Mouse (Mus musculus) heart, postnatal 0 days (tissue): Measurements from ENCODE around the gene Sox14. TPM values are rescaled to one million over a fixed set of nuclear protein-coding genes. Genes with fewer than 3 reads are reported as not detected.

Experiments used
- ATAC-seq: fragments of 200-750 bp; cut with Nextera tagmentation; 2 replicates; pipeline ENCODE4 v1.8.0; 2017; ENCODE audit warnings: low read depth, moderate number of reproducible peaks, moderate library complexity; ENCODE audit not compliant: insufficient read depth
- DNase-seq: peaks from one replicate; pipeline ENCODE4 v3.0.0-alpha.2; 2016; ENCODE audit warnings: low spot score
- H3K27ac ChIP-seq: fragments of 300-500 bp; sonication (generic); 2 replicates; pipeline ENCODE4 v1.5.1; 2014; ENCODE audit warnings: low read depth, mild to moderate bottlenecking
- H3K27me3 ChIP-seq: fragments of 300-500 bp; sonication (generic); 2 replicates; pipeline ENCODE4 v1.6.1; 2014; ENCODE audit warnings: low read length, mixed read lengths; ENCODE audit not compliant: control insufficient read depth, insufficient read depth
- H3K36me3 ChIP-seq: fragments of 300-500 bp; sonication (generic); replicated peaks from 2 replicates; pipeline ENCODE4 v1.6.1; 2014; ENCODE audit warnings: low read length, mixed read lengths; ENCODE audit not compliant: control insufficient read depth, insufficient read depth
- H3K4me1 ChIP-seq: fragments of 300-500 bp; sonication (generic); 2 replicates; pipeline ENCODE4 v1.6.1; 2014; ENCODE audit warnings: antibody characterized with exemption; ENCODE audit not compliant: control insufficient read depth, insufficient read depth
- H3K4me2 ChIP-seq: fragments of 300-500 bp; sonication (generic); 2 replicates; pipeline ENCODE4 v1.6.1; 2014; ENCODE audit warnings: low read depth, mild to moderate bottlenecking, low read length, moderate library complexity
- H3K4me3 ChIP-seq: fragments of 300-500 bp; sonication (generic); 2 replicates; pipeline ENCODE4 v1.5.1; 2014; ENCODE audit warnings: low read depth, low read length
- H3K9ac ChIP-seq: fragments of 300-500 bp; sonication (generic); replicated peaks from 2 replicates; pipeline ENCODE4 v1.6.1; 2014; ENCODE audit warnings: low read depth, low read length, mixed read lengths
- H3K9me3 ChIP-seq: fragments of 300-500 bp; sonication (generic); replicated peaks from 2 replicates; pipeline ENCODE4 v1.6.1; 2016; ENCODE audit warnings: low read length; ENCODE audit not compliant: control insufficient read depth
- CTCF ChIP-seq: IDR thresholded peaks from 2 replicates; pipeline ENCODE4 v1.5.1; 2016; ENCODE audit warnings: antibody characterized with exemption, control low read depth, low read depth
- EP300 ChIP-seq: IDR thresholded peaks from 2 replicates; pipeline ENCODE4 v1.6.1; 2016; ENCODE audit warnings: antibody characterized with exemption, low read depth
- WGBS: fragments of 180-500 bp; shearing (Covaris S2); extraction: QIAGEN DNeasy Blood & Tissue Kit; methylation state at CpG from one replicate; pipeline ENCODE4 v1.1.7; 2014; 5-methylcytosine and 5-hydroxymethylcytosine counted together
- polyA plus RNA-seq: library from polyadenylated mRNA; unstranded; fragments of >200 nt; fragmentation: Nextera tagmentation; extraction: Ambion mirVana; gene quantifications from 2 replicates; pipeline ENCODE4 v1.2.1, GENCODE M21; 2015
- total RNA-seq: library from RNA; depleted of rRNA; stranded (reverse); fragments of >200 nt; gene quantifications from 2 replicates; pipeline ENCODE4 v1.2.3, GENCODE M21; 2014; ENCODE audit warnings: low replicate concordance; rRNA removed

The Sox14 gene
- total and polyA plus RNA-seq, 2 experiments from 2014 or later, result not detected

- no peak overlapping the region for H3K27ac ChIP-seq
- no peaks in the 10 kb centered on the region for H3K27me3 ChIP-seq
- no peak overlapping the region for H3K4me3 ChIP-seq
- no peak overlapping the region for H3K4me2 ChIP-seq
- DNase-seq (no peak), ATAC-seq (no peak)
- no peak overlapping the region for H3K9ac ChIP-seq
- H3K9me3 ChIP-seq, result no peaks in the 10 kb centered on the region
- 86% methylated on average over 3 of the region's 3 CpGs for WGBS
- H3K4me1 ChIP-seq, result no peaks in the 10 kb centered on the region
- no peaks in the 10 kb centered on the region for H3K36me3 ChIP-seq
- TF ChIP-seq CTCF, result no peak
- TF ChIP-seq EP300, result no peak
Observed at GRCm38 (mm10) chr9:99839367-99839766, 36.6 kb downstream of the Sox14 start.

GRCm38 (mm10) chr9:99838877-99839276 lies 37.1 kb downstream of the Sox14 start:
- no peak for ATAC-seq

GRCm38 (mm10) chr9:99836707-99837106 lies 39.3 kb downstream of the Sox14 start:
- TF ChIP-seq EP300, result no peak
- no peak for TF ChIP-seq CTCF
- no peaks in the 10 kb centered on the region for H3K9me3 ChIP-seq
- DNase-seq, result no peak
- no peak overlapping the region for H3K9ac ChIP-seq
- no peak overlapping the region for H3K27ac ChIP-seq
- no peaks in the 10 kb centered on the region for H3K27me3 ChIP-seq
- no peak overlapping the region for H3K4me2 ChIP-seq
- WGBS, result 82% methylated on average over 12 of the region's 12 CpGs
- no peaks in the 10 kb centered on the region for H3K4me1 ChIP-seq
- no peaks in the 10 kb centered on the region for H3K36me3 ChIP-seq
- no peak for ATAC-seq
- H3K4me3 ChIP-seq, result no peak overlapping the region

More at GRCm38 (mm10) chr9:99838877-99839276, 37.1 kb downstream of the Sox14 start:
- TF ChIP-seq CTCF, result no peak
- no peak overlapping the region for H3K4me3 ChIP-seq
- 76% methylated on average over 7 of the region's 7 CpGs for WGBS
- no peaks in the 10 kb centered on the region for H3K27me3 ChIP-seq
- H3K27ac ChIP-seq, result no peak overlapping the region
- H3K36me3 ChIP-seq, result no peaks in the 10 kb centered on the region
- DNase-seq, result no peak
- no peaks in the 10 kb centered on the region for H3K9me3 ChIP-seq
- no peak overlapping the region for H3K4me2 ChIP-seq
- H3K9ac ChIP-seq, result no peak overlapping the region
- no peaks in the 10 kb centered on the region for H3K4me1 ChIP-seq

GRCm38 (mm10) chr9:99835624-99836430 lies 40.1 kb downstream of the Sox14 start:
- Histone ChIP-seq H3K9ac (no peak overlapping the region), H3K27me3 (no peaks in the 10 kb centered on the region), H3K36me3 (no peaks in the 10 kb centered on the region), H3K4me3 (no peak overlapping the region), H3K4me1 (no peaks in the 10 kb centered on the region), H3K4me2 (no peak overlapping the region), H3K27ac (no peak overlapping the region), H3K9me3 (no peaks in the 10 kb centered on the region)
- no peak for ATAC-seq
- WGBS, result 71% methylated on average over 11 of the region's 11 CpGs
- no peak for TF ChIP-seq CTCF
- TF ChIP-seq EP300, result no peak
- DNase-seq, result no peak

Other genes starting within 250 kb of the Sox14 start
- gene Dzip1l, start 246.7 kb downstream of the Sox14 start, total RNA-seq, result 25.9 and 30.5 TPM in 2 replicates
- 6.5 and 7.2 TPM in 2 replicates for gene Dzip1l, start 246.7 kb downstream of the Sox14 start, polyA plus RNA-seq
- not detected in 2 replicates for gene Cldn18, start 158.9 kb downstream of the Sox14 start, total RNA-seq
- 0.22 TPM in 1 of 2 replicates, not detected in the other for gene Cldn18, start 158.9 kb downstream of the Sox14 start, polyA plus RNA-seq